Mouse (Mus musculus): ENCODE measurements around the gene Ncbp1. TPM values are rescaled to one million over a fixed set of nuclear protein-coding genes. Genes with fewer than 3 reads are reported as not detected.

The Ncbp1 gene
- polyA plus RNA-seq, 1 experiment from 2014 or later = 85.4 TPM

Other genes starting within 250 kb of the Ncbp1 start
- 0.06 TPM in 1 of 2 replicates, not detected in the other for gene Ccdc180, start 248.3 kb upstream of the Ncbp1 start, polyA plus RNA-seq (2015; fragmentation: Nextera tagmentation; extraction: Ambion mirVana)
- gene Tdrd7, start 173.3 kb upstream of the Ncbp1 start, polyA plus RNA-seq (2015; fragmentation: Nextera tagmentation; extraction: Ambion mirVana) = 9.8 and 10.3 TPM in 2 replicates
- 9.9 and 10.2 TPM in 2 replicates for gene Tmod1, start 99.7 kb upstream of the Ncbp1 start, polyA plus RNA-seq (2015; fragmentation: Nextera tagmentation; extraction: Ambion mirVana)
- gene Tstd2, start 81 bp downstream of the Ncbp1 start, polyA plus RNA-seq (2015; fragmentation: Nextera tagmentation; extraction: Ambion mirVana) = 48.5 and 51.0 TPM in 2 replicates
- 27.7 and 33.1 TPM in 2 replicates for gene Xpa, start 57.7 kb downstream of the Ncbp1 start, polyA plus RNA-seq (2015; fragmentation: Nextera tagmentation; extraction: Ambion mirVana)
- gene Foxe1, start 205.0 kb downstream of the Ncbp1 start, polyA plus RNA-seq (2015; fragmentation: Nextera tagmentation; extraction: Ambion mirVana) = not detected in 2 replicates